Mouse (Mus musculus): ENCODE data around the gene Lsp1. TPM values are rescaled to one million over a fixed set of nuclear protein-coding genes. Genes with fewer than 3 reads are reported as not detected.

Lsp1 gene
- total and polyA plus RNA-seq, 3 experiments: 0.09 to 0.16 TPM; not detected in 1

GRCm38 (mm10) chr7:142542771-142543303, 82.2 kb downstream of the Lsp1 start:
- TF ChIP-seq GATA1 (IDR thresholded peaks at IDR 0.05; ENCODE audit: borderline replicate concordance, low read length) (no peak), CTCF (IDR thresholded peaks at IDR 0.05; ENCODE audit: low read depth, low read length) (no peak), TAL1 (conservative IDR thresholded peaks at IDR 0.05; ENCODE audit: low read depth, low read length) (no peak), GATA2 (IDR thresholded peaks at IDR 0.05; ENCODE audit: borderline replicate concordance, low read depth, low read length) (no peak), POLR2AphosphoS5 (IDR thresholded peaks at IDR 0.05; ENCODE audit: insufficient replicate concordance, low read depth, low read length) (no peak)
- Histone ChIP-seq H3K4me3 (ENCODE audit: low read depth, low read length) (no peak overlapping the region), H3K9me3 (replicated peaks) (no peaks in the 10 kb centered on the region), H3K27me3 (ENCODE audit: insufficient read depth, low read length) (no peaks in the 10 kb centered on the region), H3K36me3 (replicated peaks) (peaks cover 63% of the 10 kb centered on the region), H3K4me1 (ENCODE audit: insufficient read depth, low read depth, low read length) (peaks cover 22% of the 10 kb centered on the region)
- DNase-seq (ENCODE audit: low spot score) (no peak), ATAC-seq (ENCODE audit: extremely low read depth, insufficient number of reproducible peaks, low FRiP score, poor library complexity, severe bottlenecking) (no peak)

Other genes starting within 250 kb of the Lsp1 start
- gene Gm7579, start 248.9 kb upstream of the Lsp1 start, total RNA-seq (2014; fragmentation: Nextera tagmentation): not detected in 2 replicates
- not detected in 2 replicates for gene Gm7579, start 248.9 kb upstream of the Lsp1 start, total RNA-seq (2017)
- gene Gm7579, start 248.9 kb upstream of the Lsp1 start, polyA plus RNA-seq (2012): not detected in 2 replicates
- not detected in 2 replicates for gene Krtap5-5, start 230.8 kb upstream of the Lsp1 start, total RNA-seq (2014; fragmentation: Nextera tagmentation)
- not detected in 2 replicates for gene Krtap5-5, start 230.8 kb upstream of the Lsp1 start, total RNA-seq (2017)
- gene Krtap5-5, start 230.8 kb upstream of the Lsp1 start, polyA plus RNA-seq (2012): not detected in 2 replicates
- not detected in 2 replicates for gene Gm40460, start 219.7 kb upstream of the Lsp1 start, total RNA-seq (2014; fragmentation: Nextera tagmentation)
- not detected in 2 replicates for gene Gm40460, start 219.7 kb upstream of the Lsp1 start, total RNA-seq (2017)
- gene Gm40460, start 219.7 kb upstream of the Lsp1 start, polyA plus RNA-seq (2012): not detected in 2 replicates
- not detected in 2 replicates for gene Gm2431, start 202.5 kb upstream of the Lsp1 start, total RNA-seq (2014; fragmentation: Nextera tagmentation)
- not detected in 2 replicates for gene Gm2431, start 202.5 kb upstream of the Lsp1 start, total RNA-seq (2017)
- gene Gm2431, start 202.5 kb upstream of the Lsp1 start, polyA plus RNA-seq (2012): not detected in 2 replicates
- not detected in 2 replicates for gene Gm4559, start 186.4 kb upstream of the Lsp1 start, total RNA-seq (2014; fragmentation: Nextera tagmentation)
- gene Gm4559, start 186.4 kb upstream of the Lsp1 start, total RNA-seq (2017): not detected in 2 replicates
- not detected in 2 replicates for gene Gm4559, start 186.4 kb upstream of the Lsp1 start, polyA plus RNA-seq (2012)
- not detected in 2 replicates for gene Krtap5-1, start 163.7 kb upstream of the Lsp1 start, total RNA-seq (2014; fragmentation: Nextera tagmentation)
- gene Krtap5-1, start 163.7 kb upstream of the Lsp1 start, total RNA-seq (2017): not detected in 2 replicates
- not detected in 2 replicates for gene Krtap5-1, start 163.7 kb upstream of the Lsp1 start, polyA plus RNA-seq (2012)
- gene Krtap5-4, start 157.3 kb upstream of the Lsp1 start, total RNA-seq (2014; fragmentation: Nextera tagmentation): not detected in 2 replicates
- gene Krtap5-4, start 157.3 kb upstream of the Lsp1 start, total RNA-seq (2017): not detected in 2 replicates
- not detected in 2 replicates for gene Krtap5-4, start 157.3 kb upstream of the Lsp1 start, polyA plus RNA-seq (2012)
- gene Ifitm10, start 87.1 kb upstream of the Lsp1 start, total RNA-seq (2014; fragmentation: Nextera tagmentation): not detected in 2 replicates
- 0.81 and 0.93 TPM in 2 replicates for gene Ifitm10, start 87.1 kb upstream of the Lsp1 start, total RNA-seq (2017)
- 0.33 and 0.52 TPM in 2 replicates for gene Ifitm10, start 87.1 kb upstream of the Lsp1 start, polyA plus RNA-seq (2012)
- not detected in 2 replicates for gene Gm49369, start 78.1 kb upstream of the Lsp1 start, total RNA-seq (2014; fragmentation: Nextera tagmentation)
- 246 and 291 TPM in 2 replicates for gene Gm49369, start 78.1 kb upstream of the Lsp1 start, total RNA-seq (2017)
- gene Gm49369, start 78.1 kb upstream of the Lsp1 start, polyA plus RNA-seq (2012): 28.2 and 43.6 TPM in 2 replicates
- 102 and 133 TPM in 2 replicates for gene Ctsd, start 72.8 kb upstream of the Lsp1 start, total RNA-seq (2014; fragmentation: Nextera tagmentation)
- 1,036 and 1,228 TPM in 2 replicates for gene Ctsd, start 72.8 kb upstream of the Lsp1 start, total RNA-seq (2017)
- gene Ctsd, start 72.8 kb upstream of the Lsp1 start, polyA plus RNA-seq (2012): 43.0 and 64.7 TPM in 2 replicates
- gene Syt8, start 26.0 kb upstream of the Lsp1 start, total RNA-seq (2014; fragmentation: Nextera tagmentation): not detected in 2 replicates
- gene Syt8, start 26.0 kb upstream of the Lsp1 start, total RNA-seq (2017): 2.1 and 3.5 TPM in 2 replicates
- gene Syt8, start 26.0 kb upstream of the Lsp1 start, polyA plus RNA-seq (2012): not detected in 2 replicates
- not detected in 2 replicates for gene Tnni2, start 19.0 kb upstream of the Lsp1 start, total RNA-seq (2014; fragmentation: Nextera tagmentation)
- gene Tnni2, start 19.0 kb upstream of the Lsp1 start, total RNA-seq (2017): 2.5 and 3.5 TPM in 2 replicates
- 1.0 TPM in 1 of 2 replicates, not detected in the other for gene Tnni2, start 19.0 kb upstream of the Lsp1 start, polyA plus RNA-seq (2012)
- gene Tnnt3, start 38.0 kb downstream of the Lsp1 start, total RNA-seq (2014; fragmentation: Nextera tagmentation): not detected in 2 replicates
- not detected in 2 replicates for gene Tnnt3, start 38.0 kb downstream of the Lsp1 start, total RNA-seq (2017)
- not detected in 2 replicates for gene Tnnt3, start 38.0 kb downstream of the Lsp1 start, polyA plus RNA-seq (2012)
- gene Mrpl23, start 71.9 kb downstream of the Lsp1 start, total RNA-seq (2014; fragmentation: Nextera tagmentation): 33.1 and 49.2 TPM in 2 replicates
- 44.4 and 54.4 TPM in 2 replicates for gene Mrpl23, start 71.9 kb downstream of the Lsp1 start, total RNA-seq (2017)
- 21.5 and 30.3 TPM in 2 replicates for gene Mrpl23, start 71.9 kb downstream of the Lsp1 start, polyA plus RNA-seq (2012)
- not detected in 2 replicates for gene Igf2, start 206.0 kb downstream of the Lsp1 start, total RNA-seq (2014; fragmentation: Nextera tagmentation)
- gene Igf2, start 206.0 kb downstream of the Lsp1 start, total RNA-seq (2017): under 0.01 and 0.27 TPM in 2 replicates
- gene Igf2, start 206.0 kb downstream of the Lsp1 start, polyA plus RNA-seq (2012): not detected in 2 replicates
- gene Gm49394, start 209.1 kb downstream of the Lsp1 start, total RNA-seq (2014; fragmentation: Nextera tagmentation): not detected in 2 replicates
- under 0.01 TPM in 1 of 2 replicates, not detected in the other for gene Gm49394, start 209.1 kb downstream of the Lsp1 start, total RNA-seq (2017)
- gene Gm49394, start 209.1 kb downstream of the Lsp1 start, polyA plus RNA-seq (2012): not detected in 2 replicates

Data from G1E (cell line).